Mouse (Mus musculus): Measurements from ENCODE around the gene Siae. TPM values are rescaled to one million over a fixed set of nuclear protein-coding genes. Genes with fewer than 3 reads are reported as not detected.

The Siae gene
- polyA plus RNA-seq (2015; fragmentation: Nextera tagmentation; extraction: Ambion mirVana): 5.3 TPM in 2 replicates

DNA sequence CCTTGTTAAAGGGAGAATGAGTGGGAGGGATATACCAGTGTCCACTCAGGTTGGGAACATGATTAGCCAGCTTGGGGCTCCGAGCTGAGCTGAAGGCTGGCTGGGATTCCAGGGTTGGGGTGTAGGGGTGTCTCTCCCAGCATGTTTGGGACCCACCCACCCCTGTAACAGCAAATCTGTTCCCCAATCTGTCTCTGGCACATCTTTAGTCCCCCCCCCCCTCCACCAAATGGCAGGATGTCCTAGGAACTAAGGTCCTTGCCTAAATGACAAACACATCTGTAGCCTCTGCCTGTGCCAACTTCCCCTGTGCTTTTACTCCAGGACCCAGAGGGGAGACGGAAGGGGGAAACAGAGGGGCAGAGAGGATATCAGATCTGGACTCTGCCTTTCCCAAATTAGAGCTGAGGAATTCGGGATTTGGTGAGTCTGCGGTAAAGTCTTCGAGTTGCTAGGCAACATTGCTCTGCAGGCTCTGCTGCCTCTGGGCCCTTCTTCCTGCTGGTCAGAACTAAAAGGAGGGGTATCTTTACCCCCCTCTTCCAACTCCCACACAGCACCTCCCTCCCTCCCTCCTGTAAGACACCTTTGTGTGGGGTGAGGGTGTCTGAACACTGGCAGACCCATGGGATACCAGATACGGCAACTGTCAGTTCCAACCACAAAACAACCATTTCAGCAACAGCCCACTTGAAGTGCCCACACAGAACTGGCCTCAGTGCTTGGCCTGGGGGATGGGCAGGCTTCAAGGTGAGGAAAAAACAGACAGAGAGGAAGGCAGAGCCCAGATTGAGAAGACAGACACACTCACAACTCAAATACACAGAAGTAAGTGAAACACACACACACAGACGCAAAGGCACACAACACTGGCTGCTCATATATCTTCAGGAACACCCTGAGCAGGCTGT lies at the start of gene Siae:
TSS of gene Siae (plus strand) at position 861 of the 911 bp plus-strand sequence.

DNA sequence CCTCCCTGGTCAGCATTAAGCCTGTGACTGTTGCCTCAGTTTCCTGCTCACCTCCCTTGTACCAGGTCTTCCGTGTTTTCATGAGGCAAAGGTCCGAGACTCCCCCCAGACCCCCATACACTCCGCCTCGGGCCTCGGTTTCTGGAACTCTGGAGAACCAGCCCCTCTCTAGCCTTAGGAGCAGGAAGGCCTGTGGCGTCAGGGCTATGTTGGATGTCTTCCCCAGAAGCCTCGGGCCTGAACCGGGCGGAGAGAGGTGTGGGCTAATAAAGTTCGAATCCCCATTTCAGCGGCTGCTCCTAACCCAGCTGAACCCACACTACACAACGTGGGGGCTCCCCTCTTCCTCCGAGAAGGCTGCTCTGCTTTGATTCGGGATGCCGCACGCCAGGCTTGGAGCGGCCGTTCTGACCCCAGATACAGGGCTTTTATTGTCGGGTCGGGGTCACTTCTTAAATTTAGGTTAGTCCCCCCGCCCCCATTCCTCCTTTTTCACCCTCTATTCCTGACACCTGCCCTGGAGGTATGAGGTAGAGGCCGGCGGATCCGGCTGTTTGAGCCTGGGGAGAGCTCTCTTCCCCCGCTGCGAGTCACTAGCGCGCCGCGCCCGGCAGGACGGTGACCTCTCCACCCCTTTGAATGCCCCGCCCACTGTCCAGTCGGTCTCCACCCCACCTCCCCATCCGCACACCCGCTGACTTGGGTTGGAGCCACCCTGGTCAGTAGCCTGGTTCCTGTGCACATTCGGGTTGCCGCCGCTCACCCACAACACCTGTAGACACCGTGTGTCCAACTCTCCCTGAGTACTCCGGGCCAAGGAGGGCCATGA lies 27.9 kb upstream of the Siae start, which contains the start of gene Esam:
TSS of gene Esam (plus strand) at position 683 of the 829 bp plus-strand sequence.

DNA sequence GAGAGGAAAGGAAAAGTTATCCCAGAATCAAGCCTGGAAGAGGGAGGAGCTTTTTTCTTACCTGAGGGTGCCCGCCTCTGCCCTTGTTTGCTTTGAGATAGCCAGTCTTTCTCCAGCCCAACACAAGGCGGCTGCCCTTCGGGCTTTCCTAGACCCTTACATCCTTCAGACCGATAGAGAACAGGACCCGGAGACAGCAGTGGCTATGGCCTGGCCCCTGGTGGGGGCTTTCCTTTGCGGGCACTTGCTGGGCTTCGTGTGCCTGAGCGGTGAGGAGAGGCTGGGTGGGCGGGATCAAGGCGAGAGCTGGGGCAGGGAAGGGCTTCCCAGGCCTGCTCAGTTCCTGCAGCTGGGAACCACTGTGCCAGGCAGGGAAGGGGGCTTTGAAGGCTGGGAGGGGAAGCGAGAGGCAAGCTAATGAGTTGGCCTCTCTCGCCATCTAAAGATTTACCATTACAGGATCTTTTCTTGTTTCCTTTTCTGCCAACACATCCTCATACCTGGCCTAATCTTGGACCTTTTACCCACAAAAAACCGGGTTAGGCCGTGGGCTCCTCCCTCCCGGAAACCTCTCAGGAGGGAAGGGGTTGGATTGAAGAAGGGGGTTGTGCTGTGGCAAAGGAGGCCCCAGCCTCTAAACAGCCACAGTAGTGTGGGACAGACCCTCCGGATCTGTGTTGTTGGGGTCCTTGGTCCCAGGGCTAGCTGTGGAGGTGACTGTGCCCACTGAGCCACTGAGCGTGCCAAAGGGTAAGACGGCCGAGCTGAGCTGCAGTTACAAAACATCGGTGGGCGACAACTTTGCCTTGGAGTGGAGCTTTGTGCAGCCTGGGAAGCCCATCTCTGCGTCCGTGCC lies 16.1 kb upstream of the Siae start, which contains the start of gene Vsig2:
TSS of gene Vsig2 (plus strand) at position 86 of the 856 bp plus-strand sequence.

DNA sequence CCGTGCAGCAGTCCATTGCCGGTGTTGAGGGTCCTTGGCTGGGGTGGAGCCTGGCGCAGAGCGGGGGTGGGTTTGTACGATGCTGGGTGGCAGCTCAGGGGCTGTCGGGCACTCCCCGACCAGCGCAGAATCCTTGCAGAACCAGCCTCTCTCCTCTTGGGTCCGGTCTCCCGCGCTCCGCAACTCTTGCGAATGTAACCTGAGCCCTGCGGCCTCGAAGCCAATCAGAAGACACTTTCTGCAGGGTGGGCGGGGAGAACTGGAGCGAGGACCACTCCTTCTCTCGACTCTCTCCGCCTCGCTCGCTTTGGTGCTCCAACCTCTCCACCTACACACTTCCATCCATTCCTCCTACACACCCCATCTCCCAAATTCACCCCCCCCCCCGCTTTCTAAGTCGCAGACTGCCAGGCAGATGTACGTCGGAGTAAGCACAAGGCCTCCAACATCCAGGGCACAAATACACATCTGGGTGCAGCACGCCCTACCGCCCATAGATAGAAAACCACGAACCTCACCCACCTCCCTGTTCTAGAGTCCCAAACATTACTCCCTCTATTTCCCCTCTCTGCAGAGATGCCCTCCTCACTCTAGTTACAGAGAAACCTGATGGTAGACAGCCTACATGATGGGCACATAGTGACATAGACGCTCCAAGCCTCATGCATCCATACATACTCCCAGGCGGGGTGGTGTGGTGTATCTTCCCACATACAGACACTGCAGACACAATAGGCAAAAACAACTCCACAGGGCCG lies 2.8 kb upstream of the Siae start, which contains the start of gene Nrgn:
TSS of gene Nrgn (minus strand) at position 369 of the 758 bp plus-strand sequence.

DNA sequence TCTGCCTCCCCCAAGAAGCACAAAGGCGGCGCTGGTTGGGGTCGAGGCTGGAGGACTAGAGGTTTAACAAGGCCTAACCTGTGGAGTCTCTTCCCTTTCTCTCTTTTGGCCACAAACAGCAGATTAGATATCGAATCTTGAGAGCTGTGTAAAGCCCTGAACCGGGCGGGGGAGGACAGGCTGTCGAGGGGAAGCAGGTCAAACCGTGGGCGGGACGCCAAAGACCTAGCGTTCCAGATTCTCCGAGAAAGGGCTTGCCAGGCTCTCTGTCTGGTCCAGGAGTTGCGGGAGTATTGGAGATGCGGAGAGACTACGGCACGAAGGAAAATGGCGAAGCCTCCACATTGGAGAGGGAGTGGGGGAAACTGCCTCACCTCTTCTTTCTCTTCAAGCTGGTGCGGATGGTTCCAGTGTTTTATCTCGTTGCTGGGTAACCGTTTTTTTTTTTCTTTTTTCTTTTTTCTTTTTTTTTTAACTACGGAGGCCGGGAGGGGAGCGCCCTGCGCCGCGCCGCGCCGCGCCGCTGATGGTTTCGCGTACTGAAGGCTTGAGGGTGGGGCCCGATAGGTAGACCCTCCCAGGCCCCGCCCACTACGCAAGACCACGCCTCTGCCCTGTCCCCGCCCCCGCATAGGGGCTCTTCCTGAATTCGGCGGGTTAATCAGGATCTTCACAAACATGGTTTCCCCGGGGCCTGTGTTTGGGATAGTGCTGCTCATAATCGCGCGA lies 57.8 kb downstream of the Siae start, which contains the start of gene Spa17:
TSS of gene Spa17 (minus strand) at position 541 of the 729 bp plus-strand sequence.

DNA sequence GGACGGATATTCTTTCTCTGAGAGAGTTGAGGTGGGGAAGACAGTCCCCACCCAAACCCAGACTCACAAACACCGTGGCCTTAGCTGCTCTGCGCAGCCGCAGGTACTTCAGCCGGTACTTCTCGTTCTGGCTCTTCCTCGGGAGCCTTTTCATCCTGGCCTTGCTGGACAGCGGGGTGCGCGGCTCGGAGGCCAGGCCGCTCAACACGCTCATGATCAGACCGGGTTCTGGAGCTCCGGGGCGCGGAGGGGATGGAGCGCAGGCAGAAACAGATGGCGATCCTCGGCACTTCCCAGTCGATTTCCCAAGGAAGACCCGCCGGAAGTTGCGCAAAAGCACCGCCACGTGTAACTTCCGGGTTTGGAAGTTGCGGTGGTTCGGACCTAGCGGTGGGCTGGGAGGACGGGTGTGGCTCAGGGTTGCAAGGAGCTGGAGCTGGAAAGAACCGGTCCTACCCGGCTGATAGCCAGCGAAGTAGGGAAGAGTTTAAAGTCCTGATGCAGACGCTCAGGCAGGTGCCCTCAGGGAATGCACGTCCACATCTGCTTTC lies 101.5 kb downstream of the Siae start, which contains the start of gene Tbrg1:
TSS of gene Tbrg1 (minus strand) at position 382 of the 551 bp plus-strand sequence.

DNA sequence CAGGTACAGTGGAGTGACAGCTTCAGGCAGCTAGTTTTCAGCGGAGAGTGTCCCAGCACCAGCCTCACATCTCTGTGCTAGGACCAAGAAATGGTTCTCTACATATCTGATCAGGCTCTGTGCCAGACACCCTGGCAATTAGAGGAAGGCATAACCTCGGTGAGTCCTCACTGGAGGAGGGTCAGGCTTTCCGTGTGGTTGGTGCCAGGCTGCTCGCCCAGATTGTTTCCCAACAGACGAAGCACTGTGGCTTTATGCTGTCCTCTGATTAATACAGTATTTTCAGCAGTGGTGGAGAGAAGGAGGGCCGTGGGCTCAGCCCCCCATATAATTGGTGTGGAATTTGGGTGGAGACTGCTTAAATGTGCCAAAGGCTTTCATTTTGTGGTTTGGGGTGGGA lies 113.6 kb downstream of the Siae start, which contains the start of gene Panx3:
TSS of gene Panx3 (minus strand) at position 121 of the 400 bp plus-strand sequence.

Other genes starting within 250 kb of the Siae start
- gene Ccdc15, start 207.3 kb upstream of the Siae start, polyA plus RNA-seq (2015; fragmentation: Nextera tagmentation; extraction: Ambion mirVana): 6.2 and 7.6 TPM in 2 replicates
- not detected in 2 replicates for gene Hepacam, start 188.3 kb upstream of the Siae start, polyA plus RNA-seq (2015; fragmentation: Nextera tagmentation; extraction: Ambion mirVana)
- gene Robo4, start 153.8 kb upstream of the Siae start, polyA plus RNA-seq (2015; fragmentation: Nextera tagmentation; extraction: Ambion mirVana): 3.2 and 5.7 TPM in 2 replicates
- 0.07 and 0.18 TPM in 2 replicates for gene Robo3, start 122.5 kb upstream of the Siae start, polyA plus RNA-seq (2015; fragmentation: Nextera tagmentation; extraction: Ambion mirVana)
- 7.6 and 10.2 TPM in 2 replicates for gene Msantd2, start 66.4 kb upstream of the Siae start, polyA plus RNA-seq (2015; fragmentation: Nextera tagmentation; extraction: Ambion mirVana)
- gene Esam, start 27.6 kb upstream of the Siae start, polyA plus RNA-seq (2015; fragmentation: Nextera tagmentation; extraction: Ambion mirVana): 34.9 and 48.7 TPM in 2 replicates
- 2.4 and 2.9 TPM in 2 replicates for gene Vsig2, start 16.4 kb upstream of the Siae start, polyA plus RNA-seq (2015; fragmentation: Nextera tagmentation; extraction: Ambion mirVana)
- gene Nrgn, start 2.8 kb upstream of the Siae start, polyA plus RNA-seq (2015; fragmentation: Nextera tagmentation; extraction: Ambion mirVana): 10.5 and 12.8 TPM in 2 replicates
- gene Spa17, start 58.0 kb downstream of the Siae start, polyA plus RNA-seq (2015; fragmentation: Nextera tagmentation; extraction: Ambion mirVana): 2.9 and 3.0 TPM in 2 replicates
- gene Tbrg1, start 101.6 kb downstream of the Siae start, polyA plus RNA-seq (2015; fragmentation: Nextera tagmentation; extraction: Ambion mirVana): 64.3 and 71.9 TPM in 2 replicates
- gene Panx3, start 113.5 kb downstream of the Siae start, polyA plus RNA-seq (2015; fragmentation: Nextera tagmentation; extraction: Ambion mirVana): not detected in 2 replicates
- not detected in 2 replicates for gene Olfr160, start 160.6 kb downstream of the Siae start, polyA plus RNA-seq (2015; fragmentation: Nextera tagmentation; extraction: Ambion mirVana)
- gene Olfr874, start 189.4 kb downstream of the Siae start, polyA plus RNA-seq (2015; fragmentation: Nextera tagmentation; extraction: Ambion mirVana): not detected in 2 replicates
- not detected in 2 replicates for gene Olfr875, start 216.2 kb downstream of the Siae start, polyA plus RNA-seq (2015; fragmentation: Nextera tagmentation; extraction: Ambion mirVana)
- gene Olfr876, start 247.3 kb downstream of the Siae start, polyA plus RNA-seq (2015; fragmentation: Nextera tagmentation; extraction: Ambion mirVana): not detected in 2 replicates

All from spleen, postnatal 0 days (tissue).